Mouse (Mus musculus) activated CD4-positive, CD25-positive, alpha-beta regulatory T cell, adult 4 months (primary cell): ENCODE measurements around the gene Cd320. TPM values are rescaled to one million over a fixed set of nuclear protein-coding genes. Genes with fewer than 3 reads are reported as not detected.

Experiments used
- polyA plus RNA-seq, 2 experiments: library from polyadenylated mRNA; unstranded; fragments of 100-300 nt; shearing (Covaris generic); gene quantifications; one replicate each; pipeline ENCODE4 v1.2.1; 2017

Cd320 gene
- polyA plus RNA-seq, 2 experiments from 2014 or later = 11.4 to 15.9 TPM

Other genes with a start within 250 kb of the Cd320 start
- 10 to 100 TPM; 53.6 to 65.2 TPM for gene Zfp414, start 214.0 kb upstream of the Cd320 start, polyA plus RNA-seq
- gene Pram1, start 205.0 kb upstream of the Cd320 start, polyA plus RNA-seq = under 1 TPM; 0.40 to 0.85 TPM
- gene Hnrnpm, start 156.2 kb upstream of the Cd320 start, polyA plus RNA-seq = 100 to 1,000 TPM; 338 to 341 TPM
- 10 to 100 TPM; 27.2 to 33.5 TPM for gene March2, start 124.4 kb upstream of the Cd320 start, polyA plus RNA-seq
- 100 to 1,000 TPM; 227 to 308 TPM for gene Rab11b, start 82.6 kb upstream of the Cd320 start, polyA plus RNA-seq
- 1 to 10 TPM; 3.7 to 4.8 TPM for gene Angptl4, start 61.3 kb upstream of the Cd320 start, polyA plus RNA-seq
- gene Kank3, start 32.6 kb upstream of the Cd320 start, polyA plus RNA-seq = 1 to 10 TPM; 1.9 to 3.3 TPM
- 1,000 to 10,000 TPM; 1,524 to 2,342 TPM for gene Rps28, start 18.5 kb upstream of the Cd320 start, polyA plus RNA-seq
- 100 to 1,000 TPM; 389 to 432 TPM for gene Ndufa7, start 18.5 kb upstream of the Cd320 start, polyA plus RNA-seq
- not detected for gene Gm7029, start 30.7 kb downstream of the Cd320 start, polyA plus RNA-seq
- 1 to 10 TPM; 1.5 to 2.5 TPM for gene Kifc1, start 47.6 kb downstream of the Cd320 start, polyA plus RNA-seq
- 10 to 100 TPM in 1 of 2 experiments, 1 to 10 TPM in 1; 6.5 to 15.4 TPM for gene Platr17, start 62.0 kb downstream of the Cd320 start, polyA plus RNA-seq
- gene Daxx, start 66.3 kb downstream of the Cd320 start, polyA plus RNA-seq = 100 to 1,000 TPM in 1 of 2 experiments, 10 to 100 TPM in 1; 97.4 to 149 TPM
- gene Tapbp, start 72.8 kb downstream of the Cd320 start, polyA plus RNA-seq = 100 to 1,000 TPM; 299 to 436 TPM
- 1 to 10 TPM; 4.1 to 4.7 TPM for gene Zbtb22, start 72.8 kb downstream of the Cd320 start, polyA plus RNA-seq
- gene Rgl2, start 86.5 kb downstream of the Cd320 start, polyA plus RNA-seq = 10 to 100 TPM; 26.5 to 34.3 TPM
- gene Pfdn6, start 97.3 kb downstream of the Cd320 start, polyA plus RNA-seq = 100 to 1,000 TPM; 113 to 146 TPM
- gene Wdr46, start 97.6 kb downstream of the Cd320 start, polyA plus RNA-seq = 10 to 100 TPM; 11.8 to 16.6 TPM
- 10 to 100 TPM; 18.7 to 19.0 TPM for gene B3galt4, start 108.4 kb downstream of the Cd320 start, polyA plus RNA-seq
- gene Vps52, start 112.7 kb downstream of the Cd320 start, polyA plus RNA-seq = 10 to 100 TPM; 25.1 to 28.2 TPM
- 1,000 to 10,000 TPM; 6,680 to 7,218 TPM for gene Rps18, start 112.9 kb downstream of the Cd320 start, polyA plus RNA-seq
- gene H2-K1, start 157.3 kb downstream of the Cd320 start, polyA plus RNA-seq = 1,000 to 10,000 TPM; 4,668 to 6,585 TPM
- gene Ring1, start 181.6 kb downstream of the Cd320 start, polyA plus RNA-seq = 1 to 10 TPM; 2.2 to 3.4 TPM
- gene H2-Ke6, start 185.0 kb downstream of the Cd320 start, polyA plus RNA-seq = 10 to 100 TPM; 29.3 to 35.2 TPM
- 10 to 100 TPM; 34.6 to 49.4 TPM for gene Slc39a7, start 188.6 kb downstream of the Cd320 start, polyA plus RNA-seq
- 1 to 10 TPM; 7.2 to 9.0 TPM for gene Rxrb, start 188.7 kb downstream of the Cd320 start, polyA plus RNA-seq
- under 1 TPM; 0.07 to 0.20 TPM for gene Col11a2, start 196.3 kb downstream of the Cd320 start, polyA plus RNA-seq
- gene H2-Oa, start 249.2 kb downstream of the Cd320 start, polyA plus RNA-seq = 10 to 100 TPM; 42.9 to 45.4 TPM